Mouse (Mus musculus): Measurements from ENCODE around the gene Tmigd3. TPM values are rescaled to one million over a fixed set of nuclear protein-coding genes. Genes with fewer than 3 reads are reported as not detected.
"Not testable (repeated sequence)": the region's sequence is repeated elsewhere in the genome, so short reads cannot be mapped to it uniquely, and the experiment has no call there.

Tmigd3 gene
- polyA plus RNA-seq, 1 experiment from 2014 or later = 0.89 TPM

GRCm38 (mm10) chr3:105915281-105915680 is 44.6 kb downstream of the Tmigd3 start:
- no peak for ATAC-seq (ENCODE audit: low read depth)

GRCm38 (mm10) chr3:105916455-105916854 is 45.8 kb downstream of the Tmigd3 start:
- H3K4me1 ChIP-seq (ENCODE audit: control insufficient read depth, insufficient read depth, low read length); ATAC-seq (ENCODE audit: low read depth); H3K4me3 ChIP-seq (ENCODE audit: low read depth, low read length); H3K36me3 ChIP-seq (ENCODE audit: control insufficient read depth, insufficient read depth, low read length); H3K27ac ChIP-seq (replicated peaks; ENCODE audit: low read depth, low read length); DNase-seq (ENCODE audit: low spot score); H3K9me3 ChIP-seq (ENCODE audit: control insufficient read depth, low read length); H3K27me3 ChIP-seq (replicated peaks; ENCODE audit: control insufficient read depth, insufficient read depth, low read length); H3K4me2 ChIP-seq (ENCODE audit: low read depth, low read length); H3K9ac ChIP-seq (ENCODE audit: low read depth, low read length): not testable (repeated sequence)

More at GRCm38 (mm10) chr3:105915281-105915680, 44.6 kb downstream of the Tmigd3 start:
- no peak overlapping the region for H3K4me3 ChIP-seq (ENCODE audit: low read depth, low read length)
- no peak overlapping the region for H3K4me2 ChIP-seq (ENCODE audit: low read depth, low read length)
- no peaks in the 10 kb centered on the region for H3K27me3 ChIP-seq (replicated peaks; ENCODE audit: control insufficient read depth, insufficient read depth, low read length)
- 33% methylated on average over 1 of the region's 1 CpGs for WGBS
- no peak overlapping the region for H3K27ac ChIP-seq (replicated peaks; ENCODE audit: low read depth, low read length)
- H3K4me1 ChIP-seq (ENCODE audit: control insufficient read depth, insufficient read depth, low read length) = no peaks in the 10 kb centered on the region
- H3K9me3 ChIP-seq (ENCODE audit: control insufficient read depth, low read length) = no peaks in the 10 kb centered on the region
- H3K9ac ChIP-seq (ENCODE audit: low read depth, low read length) = no peak overlapping the region
- no peaks in the 10 kb centered on the region for H3K36me3 ChIP-seq (ENCODE audit: control insufficient read depth, insufficient read depth, low read length)
- DNase-seq (ENCODE audit: low spot score) = no peak

GRCm38 (mm10) chr3:105917656-105918354 is 47.1 kb downstream of the Tmigd3 start:
- H3K36me3 ChIP-seq (ENCODE audit: control insufficient read depth, insufficient read depth, low read length) = no peaks in the 10 kb centered on the region
- no peak overlapping the region for H3K4me3 ChIP-seq (ENCODE audit: low read depth, low read length)
- no peaks in the 10 kb centered on the region for H3K4me1 ChIP-seq (ENCODE audit: control insufficient read depth, insufficient read depth, low read length)
- no peak overlapping the region for H3K9ac ChIP-seq (ENCODE audit: low read depth, low read length)
- WGBS = 48% methylated on average over 10 of the region's 10 CpGs
- ATAC-seq (ENCODE audit: low read depth) (no peak), DNase-seq (ENCODE audit: low spot score) (no peak)
- no peaks in the 10 kb centered on the region for H3K27me3 ChIP-seq (replicated peaks; ENCODE audit: control insufficient read depth, insufficient read depth, low read length)
- no peak overlapping the region for H3K4me2 ChIP-seq (ENCODE audit: low read depth, low read length)
- no peak overlapping the region for H3K27ac ChIP-seq (replicated peaks; ENCODE audit: low read depth, low read length)
- no peaks in the 10 kb centered on the region for H3K9me3 ChIP-seq (ENCODE audit: control insufficient read depth, low read length)

GRCm38 (mm10) chr3:105918355-105918745 is 47.6 kb downstream of the Tmigd3 start:
- no peaks in the 10 kb centered on the region for H3K9me3 ChIP-seq (ENCODE audit: control insufficient read depth, low read length)
- no peak overlapping the region for H3K4me2 ChIP-seq (ENCODE audit: low read depth, low read length)
- ATAC-seq (ENCODE audit: low read depth) = no peak
- no peak overlapping the region for H3K4me3 ChIP-seq (ENCODE audit: low read depth, low read length)
- no peaks in the 10 kb centered on the region for H3K36me3 ChIP-seq (ENCODE audit: control insufficient read depth, insufficient read depth, low read length)
- 54% methylated on average over 3 of the region's 3 CpGs for WGBS
- no peaks in the 10 kb centered on the region for H3K4me1 ChIP-seq (ENCODE audit: control insufficient read depth, insufficient read depth, low read length)
- no peak for DNase-seq (ENCODE audit: low spot score)
- no peak overlapping the region for H3K27ac ChIP-seq (replicated peaks; ENCODE audit: low read depth, low read length)
- no peak overlapping the region for H3K9ac ChIP-seq (ENCODE audit: low read depth, low read length)
- no peaks in the 10 kb centered on the region for H3K27me3 ChIP-seq (replicated peaks; ENCODE audit: control insufficient read depth, insufficient read depth, low read length)

GRCm38 (mm10) chr3:105920743-105921142 is 50.0 kb downstream of the Tmigd3 start:
- DNase-seq (ENCODE audit: low spot score); ATAC-seq (ENCODE audit: low read depth); H3K36me3 ChIP-seq (ENCODE audit: control insufficient read depth, insufficient read depth, low read length): not testable (repeated sequence)

GRCm38 (mm10) chr3:105921959-105922358 is 51.3 kb downstream of the Tmigd3 start:
- DNase-seq (ENCODE audit: low spot score) (no peak), ATAC-seq (ENCODE audit: low read depth) (no peak)
- 75% methylated on average over 2 of the region's 2 CpGs for WGBS

More at GRCm38 (mm10) chr3:105920743-105921142, 50.0 kb downstream of the Tmigd3 start:
- not testable (repeated sequence) for H3K27me3 ChIP-seq (replicated peaks; ENCODE audit: control insufficient read depth, insufficient read depth, low read length); H3K27ac ChIP-seq (replicated peaks; ENCODE audit: low read depth, low read length); H3K9me3 ChIP-seq (ENCODE audit: control insufficient read depth, low read length); H3K4me1 ChIP-seq (ENCODE audit: control insufficient read depth, insufficient read depth, low read length); H3K4me2 ChIP-seq (ENCODE audit: low read depth, low read length); H3K9ac ChIP-seq (ENCODE audit: low read depth, low read length); H3K4me3 ChIP-seq (ENCODE audit: low read depth, low read length)

GRCm38 (mm10) chr3:105924616-105925015 is 53.9 kb downstream of the Tmigd3 start:
- Histone ChIP-seq H3K27ac (replicated peaks; ENCODE audit: low read depth, low read length) (no peak overlapping the region), H3K9ac (ENCODE audit: low read depth, low read length) (no peak overlapping the region), H3K4me3 (ENCODE audit: low read depth, low read length) (no peak overlapping the region), H3K36me3 (ENCODE audit: control insufficient read depth, insufficient read depth, low read length) (no peaks in the 10 kb centered on the region), H3K9me3 (ENCODE audit: control insufficient read depth, low read length) (no peaks in the 10 kb centered on the region), H3K27me3 (replicated peaks; ENCODE audit: control insufficient read depth, insufficient read depth, low read length) (no peaks in the 10 kb centered on the region), H3K4me1 (ENCODE audit: control insufficient read depth, insufficient read depth, low read length) (no peaks in the 10 kb centered on the region), H3K4me2 (ENCODE audit: low read depth, low read length) (no peak overlapping the region)
- 82% methylated on average over 9 of the region's 9 CpGs for WGBS
- ATAC-seq (ENCODE audit: low read depth) = no peak
- no peak for DNase-seq (ENCODE audit: low spot score)

More at GRCm38 (mm10) chr3:105921959-105922358, 51.3 kb downstream of the Tmigd3 start:
- H3K4me2 ChIP-seq (ENCODE audit: low read depth, low read length) = no peak overlapping the region
- H3K36me3 ChIP-seq (ENCODE audit: control insufficient read depth, insufficient read depth, low read length) = no peaks in the 10 kb centered on the region
- no peak overlapping the region for H3K27ac ChIP-seq (replicated peaks; ENCODE audit: low read depth, low read length)
- no peak overlapping the region for H3K4me3 ChIP-seq (ENCODE audit: low read depth, low read length)
- H3K4me1 ChIP-seq (ENCODE audit: control insufficient read depth, insufficient read depth, low read length) = no peaks in the 10 kb centered on the region
- H3K9me3 ChIP-seq (ENCODE audit: control insufficient read depth, low read length) = no peaks in the 10 kb centered on the region
- H3K9ac ChIP-seq (ENCODE audit: low read depth, low read length) = no peak overlapping the region
- H3K27me3 ChIP-seq (replicated peaks; ENCODE audit: control insufficient read depth, insufficient read depth, low read length) = no peaks in the 10 kb centered on the region

- H3K4me2 ChIP-seq (ENCODE audit: low read depth, low read length) = no peak overlapping the region
- H3K36me3 ChIP-seq (ENCODE audit: control insufficient read depth, insufficient read depth, low read length) = no peaks in the 10 kb centered on the region
- H3K27me3 ChIP-seq (replicated peaks; ENCODE audit: control insufficient read depth, insufficient read depth, low read length) = no peaks in the 10 kb centered on the region
- DNase-seq (ENCODE audit: low spot score) (no peak), ATAC-seq (ENCODE audit: low read depth) (no peak)
- no peaks in the 10 kb centered on the region for H3K4me1 ChIP-seq (ENCODE audit: control insufficient read depth, insufficient read depth, low read length)
- no peak overlapping the region for H3K27ac ChIP-seq (replicated peaks; ENCODE audit: low read depth, low read length)
- 78% methylated on average over 7 of the region's 7 CpGs for WGBS
- H3K9me3 ChIP-seq (ENCODE audit: control insufficient read depth, low read length) = no peaks in the 10 kb centered on the region
- no peak overlapping the region for H3K4me3 ChIP-seq (ENCODE audit: low read depth, low read length)
- H3K9ac ChIP-seq (ENCODE audit: low read depth, low read length) = no peak overlapping the region
Observed at GRCm38 (mm10) chr3:105927561-105928194, 57.0 kb downstream of the Tmigd3 start.

GRCm38 (mm10) chr3:105928195-105928569 is 57.5 kb downstream of the Tmigd3 start:
- WGBS = 87% methylated on average over 3 of the region's 3 CpGs
- Histone ChIP-seq H3K27me3 (replicated peaks; ENCODE audit: control insufficient read depth, insufficient read depth, low read length) (no peaks in the 10 kb centered on the region), H3K9ac (ENCODE audit: low read depth, low read length) (no peak overlapping the region), H3K4me2 (ENCODE audit: low read depth, low read length) (no peak overlapping the region), H3K4me3 (ENCODE audit: low read depth, low read length) (no peak overlapping the region), H3K36me3 (ENCODE audit: control insufficient read depth, insufficient read depth, low read length) (no peaks in the 10 kb centered on the region), H3K4me1 (ENCODE audit: control insufficient read depth, insufficient read depth, low read length) (no peaks in the 10 kb centered on the region), H3K27ac (replicated peaks; ENCODE audit: low read depth, low read length) (no peak overlapping the region), H3K9me3 (ENCODE audit: control insufficient read depth, low read length) (no peaks in the 10 kb centered on the region)
- ATAC-seq (ENCODE audit: low read depth) (no peak), DNase-seq (ENCODE audit: low spot score) (no peak)

Measured in embryonic facial prominence, embryonic 14.5 days (tissue).